Mouse (Mus musculus) CH12.LX (cell line): ENCODE results near the gene Gm47289. TPM values are rescaled to one million over a fixed set of nuclear protein-coding genes. Genes with fewer than 3 reads are reported as not detected.

Source experiments
- DNase-seq: peaks from one replicate; pipeline ENCODE4 v3.0.0-alpha.2; 2013; ENCODE audit errors: extremely low read depth
- H3K27ac ChIP-seq: 2 replicates; pipeline ENCODE4 v1.5.1; 2012; ENCODE audit warnings: low read depth, mild to moderate bottlenecking, control low read depth, moderate library complexity; ENCODE audit not compliant: insufficient read depth
- H3K27me3 ChIP-seq: replicated peaks from 2 replicates; pipeline ENCODE3; 2012; ENCODE audit warnings: inconsistent platforms
- H3K36me3 ChIP-seq, 2 experiments: replicated peaks in 1 of 2; 2 replicates each; pipeline versions ENCODE3 to v1.6.1; 2012; ENCODE audit warnings: inconsistent platforms in 1 of 2, low read length in 1 of 2, mild to moderate bottlenecking in 1 of 2, mixed read lengths in 1 of 2, moderate library complexity in 1 of 2; ENCODE audit not compliant: control insufficient read depth in 1 of 2, insufficient read depth in 1 of 2
- H3K4me1 ChIP-seq, 2 experiments: 2 replicates each; pipeline ENCODE4 v1.6.1; 2012; ENCODE audit warnings: inconsistent platforms in 1 of 2, moderate library complexity in 1 of 2; ENCODE audit not compliant: insufficient read depth in 2 of 2, control insufficient read depth in 1 of 2
- H3K4me2 ChIP-seq: 2 replicates; pipeline ENCODE4 v1.6.1; 2012; ENCODE audit warnings: low read depth, mild to moderate bottlenecking, control low read depth; ENCODE audit not compliant: poor library complexity, insufficient read depth, severe bottlenecking
- H3K4me3 ChIP-seq, 3 experiments: fragments of 150-350 bp in 1 of 3; sonication (generic) in 1 of 3; replicated peaks in 1 of 3; 2 replicates each; pipeline versions ENCODE3 to v1.5.1; 2011 to 2012; ENCODE audit warnings: low read depth in 2 of 3, low read length in 2 of 3, mild to moderate bottlenecking in 2 of 3, moderate library complexity in 2 of 3, control low read depth in 1 of 3, improper control_type of control experiment in 1 of 3, inconsistent platforms in 1 of 3, mixed read lengths in 1 of 3; ENCODE audit not compliant: poor library complexity in 1 of 3
- H3K79me2 ChIP-seq: replicated peaks from 2 replicates; pipeline ENCODE4 v1.6.1; 2012; ENCODE audit warnings: mild to moderate bottlenecking, moderate library complexity; ENCODE audit not compliant: control insufficient read depth, poor library complexity, insufficient read depth, severe bottlenecking; ENCODE audit errors: extremely low read depth
- H3K9ac ChIP-seq: 2 replicates; pipeline ENCODE4 v1.6.1; 2012; ENCODE audit warnings: low read depth, mild to moderate bottlenecking, control low read depth, moderate library complexity; ENCODE audit not compliant: insufficient read depth
- H3K9me3 ChIP-seq: replicated peaks from 2 replicates; pipeline ENCODE3; 2012; ENCODE audit warnings: low read length, inconsistent platforms, mixed read lengths
- E2F4 ChIP-seq: IDR thresholded peaks from 2 replicates; pipeline ENCODE4 v1.6.1; 2011; ENCODE audit warnings: low read depth, low read length, improper control_type of control experiment; ENCODE audit not compliant: insufficient replicate concordance
- ELF1 ChIP-seq: IDR thresholded peaks from 2 replicates; pipeline ENCODE4 v1.6.1; 2014; ENCODE audit warnings: low read depth, mild to moderate bottlenecking, inconsistent platforms, low read length, improper control_type of control experiment
- ETS1 ChIP-seq: conservative IDR thresholded peaks from 2 replicates; pipeline ENCODE4 v1.6.1; 2012; ENCODE audit warnings: low read depth, mild to moderate bottlenecking, inconsistent platforms, low read length, improper control_type of control experiment, moderate library complexity
- GABPA ChIP-seq: IDR thresholded peaks from 2 replicates; pipeline ENCODE4 v1.6.1; 2012; ENCODE audit warnings: low read depth, low read length, improper control_type of control experiment, inconsistent platforms; ENCODE audit not compliant: insufficient replicate concordance
- KAT2A ChIP-seq: IDR thresholded peaks from 2 replicates; pipeline ENCODE4 v1.6.1; 2012; ENCODE audit warnings: low read length, improper control_type of control experiment, inconsistent platforms; ENCODE audit not compliant: insufficient replicate concordance
- MAZ ChIP-seq: IDR thresholded peaks from 2 replicates; pipeline ENCODE4 v1.6.1; 2012; ENCODE audit warnings: low read depth, mild to moderate bottlenecking, inconsistent platforms, low read length, improper control_type of control experiment, moderate library complexity
- PAX5 ChIP-seq: IDR thresholded peaks from 2 replicates; pipeline ENCODE4 v1.6.1; 2012; ENCODE audit warnings: low read length, inconsistent platforms, mixed read lengths
- RAD21 ChIP-seq: IDR thresholded peaks from 2 replicates; pipeline ENCODE4 v1.6.1; 2011; ENCODE audit warnings: low read depth, mild to moderate bottlenecking, low read length, improper control_type of control experiment, moderate library complexity
- SIN3A ChIP-seq: IDR thresholded peaks from 2 replicates; pipeline ENCODE4 v1.6.1; 2012; ENCODE audit warnings: low read length, improper control_type of control experiment, inconsistent platforms
- SMC3 ChIP-seq: IDR thresholded peaks from 2 replicates; pipeline ENCODE4 v1.6.1; 2011; ENCODE audit warnings: low read depth, low read length, improper control_type of control experiment
- TBP ChIP-seq: conservative IDR thresholded peaks from 2 replicates; pipeline ENCODE4 v1.6.1; 2011; ENCODE audit warnings: low read depth, low read length, improper control_type of control experiment
- USF1 ChIP-seq: IDR thresholded peaks from 2 replicates; pipeline ENCODE4 v1.6.1; 2014; ENCODE audit warnings: low read depth, mild to moderate bottlenecking, inconsistent platforms, low read length, improper control_type of control experiment
- ZC3H11A ChIP-seq: IDR thresholded peaks from 2 replicates; pipeline ENCODE4 v1.6.1; 2012; ENCODE audit warnings: low read depth, mild to moderate bottlenecking, inconsistent platforms, low read length, improper control_type of control experiment
- ZMIZ1 ChIP-seq: IDR thresholded peaks from 2 replicates; pipeline ENCODE4 v1.6.1; 2012; ENCODE audit warnings: low read depth, mild to moderate bottlenecking, inconsistent platforms, low read length, improper control_type of control experiment
- dilution Hi-C: fragments of 300-500 bp; cut with MboI; formaldehyde crosslinking; loops from 2 replicates; pipeline ENCODE4 v1.14.3; 2020; ENCODE audit warnings: low sequenced_read_pairs; ENCODE audit not compliant: extremely low pct_unique_long_range_greater_than_20kb, extremely low pct_ligation_motif_present
- in situ Hi-C: fragments of 300-500 bp; cut with MboI; formaldehyde crosslinking; loops from 3 replicates; pipeline ENCODE4 v1.14.3; 2019; ENCODE audit warnings: low sequenced_read_pairs, low pct_ligation_motif_present, low pct_unique_long_range_greater_than_20kb, mixed read lengths
- polyA plus RNA-seq: library from polyadenylated mRNA; unstranded; fragments of >175 nt; gene quantifications from 2 replicates; pipeline ENCODE4 v1.2.1, GENCODE M21; 2012; ENCODE audit warnings: low read depth; ENCODE audit not compliant: insufficient read length
- total RNA-seq, 2 experiments: library from RNA; depleted of rRNA; stranded (reverse); fragments of 300-350 nt in 1 of 2; fragments of >200 nt in 1 of 2; gene quantifications; 2 replicates each; pipeline ENCODE4 v1.2.3; 2012 to 2014

The Gm47289 gene
- total and polyA plus RNA-seq, 3 experiments: not detected

DNA sequence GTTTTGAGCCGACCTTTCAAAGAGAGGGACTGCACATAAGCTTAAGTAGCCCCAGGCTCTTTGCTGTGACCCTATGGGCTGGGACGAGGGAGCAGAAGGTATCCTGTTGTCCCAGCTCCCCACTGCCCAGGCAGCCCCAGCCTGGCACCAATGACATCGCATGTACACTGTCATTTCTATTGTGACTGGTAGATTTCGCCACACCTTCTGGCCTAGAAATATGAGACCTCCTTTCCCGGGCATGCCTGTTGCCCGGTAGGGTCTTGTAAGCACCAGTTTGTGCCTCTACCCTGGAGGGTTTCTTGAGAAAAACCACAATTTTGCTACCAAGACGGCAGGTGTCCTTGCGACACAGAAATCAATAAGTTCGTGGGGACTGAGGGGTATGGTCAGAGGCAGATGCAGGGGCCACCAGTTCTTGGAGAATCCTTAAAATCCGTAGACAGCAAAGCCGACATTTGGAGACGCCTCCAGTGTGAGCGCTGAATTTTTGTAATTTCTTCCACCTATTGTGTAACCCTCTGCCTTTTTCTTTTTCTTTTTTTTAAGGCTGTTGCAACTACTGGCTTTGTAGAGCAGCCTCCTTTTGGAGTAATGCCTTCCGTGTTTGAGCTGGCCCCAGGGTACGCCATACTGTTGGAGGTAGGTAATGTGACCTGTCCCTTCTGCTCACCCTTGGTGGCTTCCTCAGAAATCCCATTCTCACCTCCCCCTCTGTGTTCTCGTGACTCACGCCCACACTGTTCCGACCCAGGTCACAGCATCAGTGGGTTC lies 36.2 kb upstream of the Gm47289 start:
- Histone ChIP-seq H3K79me2 (no peaks in the 10 kb centered on the region), H3K9me3 (no peaks in the 10 kb centered on the region), H3K4me2 (no peak overlapping the region), H3K4me3 (no peak overlapping the region), H3K4me1 (peaks cover 5 to 25% of the 10 kb centered on the region in 2 experiments; a peak in 3 of 4 replicates), H3K9ac (no peak overlapping the region), H3K27ac (no peak overlapping the region), H3K27me3 (no peaks in the 10 kb centered on the region), H3K36me3 (peaks cover 36 to 69% of the 10 kb centered on the region in 2 experiments)
- DNase-seq: no peak
- dilution Hi-C loops (no loop called here), in situ Hi-C loops (no loop called here)
- no peak for TF ChIP-seq ELF1
- no peak for TF ChIP-seq E2F4
- TF ChIP-seq KAT2A: no peak
- TF ChIP-seq MAZ: no peak
- no peak for TF ChIP-seq RAD21
- TF ChIP-seq GABPA: no peak
- TF ChIP-seq PAX5: no peak

DNA sequence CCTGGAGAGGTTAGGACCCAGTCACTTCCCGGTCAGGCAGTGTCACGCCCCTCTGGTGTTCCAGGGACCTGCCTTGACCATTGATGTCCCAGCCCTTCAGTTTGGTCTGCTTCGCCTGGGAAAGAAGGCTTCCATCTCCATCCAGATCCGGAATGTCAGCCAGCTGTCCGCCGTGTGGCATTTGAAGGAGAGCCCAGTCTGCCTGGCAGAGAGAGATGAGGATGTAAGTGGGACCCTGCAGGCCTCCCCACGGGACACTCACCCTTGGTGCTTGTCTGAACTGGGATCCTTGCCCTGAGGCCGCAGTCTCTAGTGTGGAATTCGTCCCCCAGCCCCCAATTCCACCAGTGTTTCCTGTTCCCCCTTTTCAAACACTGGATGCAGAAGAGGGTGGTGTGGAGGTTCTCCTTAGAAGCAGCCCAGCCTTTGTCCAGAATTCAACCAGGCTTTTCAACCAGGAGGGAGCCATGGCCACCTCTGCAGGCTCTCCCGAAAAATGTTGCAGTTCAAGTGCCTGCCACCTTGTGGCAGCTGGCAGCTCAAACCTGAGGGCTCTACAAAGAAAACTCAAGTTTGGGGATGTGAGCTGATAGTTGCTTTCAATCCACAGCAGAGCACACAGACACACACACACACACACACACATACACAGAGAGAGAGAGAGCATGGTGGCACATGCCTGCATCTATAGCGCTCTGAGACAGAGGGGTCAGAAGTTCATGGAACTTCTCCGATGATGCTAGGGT lies 30.4 kb upstream of the Gm47289 start:
- Histone ChIP-seq H3K4me1 (no peaks in the 10 kb centered on the region), H3K4me3 (no peak overlapping the region), H3K27ac (no peak overlapping the region), H3K79me2 (no peaks in the 10 kb centered on the region), H3K27me3 (no peaks in the 10 kb centered on the region), H3K36me3 (peaks cover 42 to 82% of the 10 kb centered on the region in 2 experiments), H3K4me2 (no peak overlapping the region), H3K9me3 (peaks cover 4% of the 10 kb centered on the region), H3K9ac (no peak overlapping the region)
- in situ Hi-C loops: no loop called here
- dilution Hi-C loops: no loop called here
- DNase-seq: no peak
- TF ChIP-seq E2F4: no peak
- TF ChIP-seq ETS1: no peak
- no peak for TF ChIP-seq USF1
- no peak for TF ChIP-seq ZC3H11A
- no peak for TF ChIP-seq SMC3
- no peak for TF ChIP-seq SIN3A
- no peak for TF ChIP-seq ZMIZ1
- TF ChIP-seq TBP: no peak
- TF ChIP-seq GABPA: no peak
